In genomic region chr1:132268418-132269060, GRCm38 (mm10) we compare ENCODE assay signal across 32 mouse cellular contexts. TPM values are rescaled to one million over a fixed set of nuclear protein-coding genes. Genes with fewer than 3 reads are reported as not detected.
DNase-seq lines count a peak whose midpoint lies in the region; ATAC-seq and TF ChIP-seq lines count a peak whose summit lies in the region.
"Had no signal": no experiment of that assay in that cellular context is flagged by ENCODE, and none has a peak within 500 bp of the region (broad histone marks: within the 10 kb centered on the region; RNA-seq: fewer than 3 reads in every experiment).

No protein-coding gene starts in this region.

- H3K27ac ChIP-seq in ES-E14 (ENCODE audit: insufficient read depth, low read depth, low read length, poor library complexity, severe bottlenecking), result peak overlapping the region; percentile 75; the same call in 1 of the 2 replicates
- H3K27ac ChIP-seq: hindbrain, embryonic 13.5 days; limb, embryonic 10.5 days; limb, embryonic 15.5 days; liver, embryonic 13.5 days; midbrain, embryonic 12.5 days; neural tube, embryonic 12.5 days had no signal

- no peak overlapping the region for H3K9ac ChIP-seq in ES-E14 (ENCODE audit: insufficient read depth, low read depth, low read length, poor library complexity, severe bottlenecking)
- H3K9ac ChIP-seq: hindbrain, embryonic 13.5 days; limb, embryonic 15.5 days; liver, embryonic 13.5 days; midbrain, embryonic 12.5 days; neural tube, embryonic 12.5 days had no signal

- no peak for DNase-seq in frontal cortex, postnatal 14 days (ENCODE audit: low spot score in 2 of 2)
- DNase-seq in right cerebral cortex, adult 18-20 months, result peak; percentile 17
- DNase-seq in right cerebral cortex, postnatal 14 days, result no peak
- no peak for DNase-seq in ES-E14 (ENCODE audit: low read depth, low spot score)
- DNase-seq in telencephalon, adult 2 months (ENCODE audit: low read depth, low spot score), result peak; percentile 39
- DNase-seq: adrenal gland, postnatal 25 days; cerebellum, adult 18-20 months; cerebellum, postnatal 10 days; heart, adult 18-20 months; heart, postnatal 36 days; kidney, adult 8-10 months; kidney, postnatal 4 days; liver, embryonic 13.5 days; lung, adult 18-20 months; lung, postnatal 4 days; thymus, postnatal 14 days had no signal

- in situ Hi-C loops in ES-E14 (cut with MboI; ENCODE audit: low sequenced_read_pairs in 2 of 2, unreplicated experiment in 2 of 2), result no loop called here

- no peaks in the 10 kb centered on the region for H3K36me3 ChIP-seq in ES-E14 (ENCODE audit: control insufficient read depth, insufficient read depth, low read length, poor library complexity, severe bottlenecking)
- H3K36me3 ChIP-seq: G1E; hindbrain, embryonic 13.5 days; limb, embryonic 10.5 days; limb, embryonic 15.5 days; liver, embryonic 13.5 days; midbrain, embryonic 12.5 days; neural tube, embryonic 12.5 days had no signal

- no peaks in the 10 kb centered on the region for H3K9me3 ChIP-seq in ES-E14 (ENCODE audit: control insufficient read depth, insufficient read depth, low read depth, low read length)
- H3K9me3 ChIP-seq: G1E; hindbrain, embryonic 13.5 days; limb, embryonic 10.5 days; limb, embryonic 15.5 days; liver, embryonic 13.5 days; megakaryocyte, embryonic 14.5 days; midbrain, embryonic 12.5 days; neural tube, embryonic 12.5 days had no signal

- peaks cover 19 to 43% of the 10 kb centered on the region in 2 experiments for H3K4me1 ChIP-seq in ES-E14 (ENCODE audit: control insufficient read depth in 2 of 2, insufficient read depth in 2 of 2, low read length in 2 of 2, poor library complexity in 1 of 2)

- ATAC-seq in frontal cortex, adult (ENCODE audit: low TSS enrichment), result peak; percentile 53
- ATAC-seq in erythroid progenitor cell, adult 5-6 weeks (replicated peaks; ENCODE audit: low FRiP score, poor library complexity, severe bottlenecking), result no peak
- ATAC-seq: CD4-positive, CD25-positive, alpha-beta regulatory T cell, adult 4 months; intestine, embryonic 16.5 days had no signal

- H3K4me3 ChIP-seq in ES-E14 (ENCODE audit: insufficient read depth in 1 of 2, low read depth in 1 of 2, low read length in 2 of 2, poor library complexity in 1 of 2, severe bottlenecking in 1 of 2), result no peak overlapping the region
- H3K4me3 ChIP-seq: hindbrain, embryonic 13.5 days; limb, embryonic 10.5 days; limb, embryonic 15.5 days; liver, embryonic 13.5 days; megakaryocyte, embryonic 14.5 days; midbrain, embryonic 12.5 days; myocyte; neural tube, embryonic 12.5 days had no signal

TF ChIP-seq in ES-E14, 5 proteins besides CTCF, POLR2A, EP300 and RAD21:
- TF ChIP-seq ZNF384 (IDR thresholded peaks at IDR 0.05; ENCODE audit: low read depth, low read length), result no peak
- no peak for TF ChIP-seq MAFK (IDR thresholded peaks at IDR 0.05; ENCODE audit: insufficient read depth, low read depth, low read length)
- TF ChIP-seq ZC3H11A (IDR thresholded peaks at IDR 0.05; ENCODE audit: borderline replicate concordance, low read depth, low read length), result no peak
- TF ChIP-seq CHD2 (IDR thresholded peaks at IDR 0.05; ENCODE audit: low read depth, low read length), result no peak
- TF ChIP-seq HCFC1 (IDR thresholded peaks at IDR 0.05; ENCODE audit: borderline replicate concordance, insufficient read depth, low read length), result no peak

RNA-seq across cellular contexts. Expression of gene Klhdc8a, which starts 29.9 kb away (rescaled TPM):
- 1.2 and 2.8 TPM in 2 replicates for total RNA-seq in ES-E14 (2012; rRNA removed)
- not detected in 2 replicates for total RNA-seq in erythroid progenitor cell, adult 5-6 weeks (2015; ENCODE audit: low replicate concordance)
- not detected in 2 replicates for total RNA-seq in erythroid progenitor cell, adult 5-6 weeks (2017; ENCODE audit: low replicate concordance)

RNA-seq across cellular contexts. Expression of gene Gm10188, which starts 39.0 kb away (rescaled TPM):
- total RNA-seq in ES-E14 (2012; rRNA removed), result 0.37 TPM in 1 of 2 replicates, not detected in the other
- not detected in 2 replicates for total RNA-seq in erythroid progenitor cell, adult 5-6 weeks (2015; ENCODE audit: low replicate concordance)
- not detected in 2 replicates for total RNA-seq in erythroid progenitor cell, adult 5-6 weeks (2017; ENCODE audit: low replicate concordance)
- total RNA-seq: adrenal gland, postnatal 25 days; G1E; gastrocnemius, postnatal 25 days; heart, adult 18-20 months; heart, postnatal 36 days; layer of hippocampus, adult 8-10 months; layer of hippocampus, postnatal 25 days; midbrain, postnatal 0 days had no signal

RNA-seq across cellular contexts. Expression of gene Nuak2, which starts 47.4 kb away (rescaled TPM):
- 7.4 and 8.0 TPM in 2 replicates for total RNA-seq in ES-E14 (2012; rRNA removed)
- total RNA-seq in erythroid progenitor cell, adult 5-6 weeks (2015; ENCODE audit: low replicate concordance), result 1.1 and 6.3 TPM in 2 replicates
- total RNA-seq in erythroid progenitor cell, adult 5-6 weeks (2017; ENCODE audit: low replicate concordance), result 3.7 TPM in 1 of 2 replicates, not detected in the other

Comparison
In these comparisons a context has a peak if more than half of its experiments do, and no peak if none do; other contexts are left out.
1. DNase-seq: peak in right cerebral cortex, adult 18-20 months (single experiment) and telencephalon, adult 2 months (single experiment); none in frontal cortex, postnatal 14 days (0 of 2), right cerebral cortex, postnatal 14 days (single experiment) and ES-E14 (single experiment).